Mouse (Mus musculus) intestine, embryonic 14.5 days (tissue): Measurements from ENCODE around the gene Cdc37. TPM values are rescaled to one million over a fixed set of nuclear protein-coding genes. Genes with fewer than 3 reads are reported as not detected.
A peak's percentile ranks its signal among the peaks of the same experiment; 100 is the strongest.

Experiments used
- ATAC-seq: fragments of 200-750 bp; cut with Nextera tagmentation; replicated peaks from 2 replicates; pipeline ENCODE4 v1.8.0; 2017; ENCODE audit warnings: low read depth, moderate number of reproducible peaks, moderate TSS enrichment, moderate library complexity; ENCODE audit not compliant: low FRiP score, low TSS enrichment
- DNase-seq: peaks from one replicate; pipeline ENCODE4 v3.0.0-alpha.2; 2018; ENCODE audit warnings: low spot score
- H3K27ac ChIP-seq: fragments of 300-500 bp; sonication (generic); 2 replicates; pipeline ENCODE4 v1.5.1; 2014; ENCODE audit warnings: low read depth, mild to moderate bottlenecking, control low read depth
- H3K27me3 ChIP-seq: fragments of 300-500 bp; sonication (generic); replicated peaks from 2 replicates; pipeline ENCODE4 v1.6.1; 2014; ENCODE audit warnings: low read length, control low read depth; ENCODE audit not compliant: control insufficient read depth, insufficient read depth
- H3K36me3 ChIP-seq: fragments of 300-500 bp; sonication (generic); 2 replicates; pipeline ENCODE4 v1.6.1; 2014; ENCODE audit warnings: low read length, control low read depth; ENCODE audit not compliant: control insufficient read depth, insufficient read depth
- H3K4me1 ChIP-seq: fragments of 300-500 bp; sonication (generic); replicated peaks from 2 replicates; pipeline ENCODE4 v1.6.1; 2014; ENCODE audit warnings: low read length, control low read depth, mixed read lengths; ENCODE audit not compliant: control insufficient read depth, insufficient read depth
- H3K4me2 ChIP-seq: fragments of 300-500 bp; sonication (generic); 2 replicates; pipeline ENCODE4 v1.6.1; 2014; ENCODE audit warnings: low read length
- H3K4me3 ChIP-seq: fragments of 300-500 bp; sonication (generic); 2 replicates; pipeline ENCODE4 v1.5.1; 2014; ENCODE audit warnings: low read depth, low read length, control low read depth, mixed read lengths
- H3K9ac ChIP-seq: fragments of 300-500 bp; sonication (generic); 2 replicates; pipeline ENCODE4 v1.6.1; 2014; ENCODE audit warnings: mild to moderate bottlenecking, low read length
- H3K9me3 ChIP-seq: fragments of 300-500 bp; sonication (generic); 2 replicates; pipeline ENCODE4 v1.6.1; 2016; ENCODE audit warnings: low read length, control low read depth; ENCODE audit not compliant: control insufficient read depth
- WGBS: fragments of 180-500 bp; shearing (Covaris S2); extraction: QIAGEN DNeasy Blood & Tissue Kit; methylation state at CpG from one replicate; pipeline ENCODE4 v1.1.7; 2014; 5-methylcytosine and 5-hydroxymethylcytosine counted together
- polyA plus RNA-seq: library from polyadenylated mRNA; unstranded; fragments of >200 nt; fragmentation: Nextera tagmentation; extraction: Ambion mirVana; gene quantifications from 2 replicates; pipeline ENCODE4 v1.2.1, GENCODE M21; 2014

Gene Cdc37
- polyA plus RNA-seq, 1 experiment from 2014 or later = 307 TPM

DNA sequence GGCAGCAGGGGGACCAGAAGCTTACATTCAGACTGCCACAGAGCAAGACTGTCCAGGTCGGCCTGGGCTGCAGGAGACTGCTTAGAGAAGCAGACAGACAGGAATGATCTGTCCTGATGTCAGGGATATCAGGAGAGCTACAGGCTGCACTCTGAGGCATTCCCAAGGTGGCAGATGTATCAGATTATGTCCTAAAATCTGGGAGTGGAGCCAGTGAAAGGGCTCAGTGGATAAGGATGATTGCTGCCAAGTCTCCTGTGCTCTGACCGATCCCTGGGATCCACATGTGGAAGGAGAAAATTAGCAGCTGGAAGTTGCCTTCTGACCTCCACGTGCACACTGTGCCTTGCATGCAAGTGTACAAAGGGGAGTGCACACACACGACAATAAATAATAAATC is 30.6 kb upstream of the Cdc37 start:
- Histone ChIP-seq H3K9ac (no peak overlapping the region), H3K27me3 (peaks cover 5% of the 10 kb centered on the region; the same call in 1 of the 2 replicates), H3K4me1 (no peaks in the 10 kb centered on the region; the same call in 1 of the 2 replicates), H3K27ac (no peak overlapping the region), H3K4me3 (no peak overlapping the region), H3K9me3 (no peaks in the 10 kb centered on the region), H3K4me2 (no peak overlapping the region), H3K36me3 (no peaks in the 10 kb centered on the region)
- DNase-seq (no peak), ATAC-seq (no peak)
- 51% methylated on average over 4 of the region's 4 CpGs for WGBS

DNA sequence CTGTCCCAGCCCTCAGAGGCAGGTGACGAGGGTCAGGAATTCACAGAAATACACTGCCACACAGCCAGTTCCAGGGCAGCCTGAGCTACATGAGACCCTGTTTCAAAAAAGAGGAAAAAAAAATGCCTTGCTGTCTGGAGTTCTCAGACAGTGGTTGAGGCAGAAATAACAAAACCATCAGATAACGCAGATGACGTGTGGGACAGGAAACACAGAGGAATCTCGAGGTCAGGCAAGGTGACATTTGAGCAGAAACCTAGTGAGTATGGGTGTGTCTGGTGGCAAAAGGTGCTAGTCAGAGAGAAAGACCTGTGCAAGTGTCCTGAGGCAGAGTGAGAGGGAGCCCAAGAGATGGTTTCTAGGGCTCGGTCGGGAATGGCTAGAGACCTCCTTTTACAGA is 22.6 kb upstream of the Cdc37 start:
- Histone ChIP-seq H3K4me2 (no peak overlapping the region), H3K4me1 (peaks cover 10% of the 10 kb centered on the region), H3K9me3 (no peaks in the 10 kb centered on the region), H3K27me3 (0 out of 2 replicates have a peak, but pooled peaks cover 2% of the 10 kb centered on the region), H3K27ac (no peak overlapping the region), H3K4me3 (no peak overlapping the region), H3K9ac (no peak overlapping the region), H3K36me3 (no peaks in the 10 kb centered on the region)
- WGBS = 73% methylated on average over 6 of the region's 6 CpGs
- DNase-seq (no peak), ATAC-seq (no peak)

DNA sequence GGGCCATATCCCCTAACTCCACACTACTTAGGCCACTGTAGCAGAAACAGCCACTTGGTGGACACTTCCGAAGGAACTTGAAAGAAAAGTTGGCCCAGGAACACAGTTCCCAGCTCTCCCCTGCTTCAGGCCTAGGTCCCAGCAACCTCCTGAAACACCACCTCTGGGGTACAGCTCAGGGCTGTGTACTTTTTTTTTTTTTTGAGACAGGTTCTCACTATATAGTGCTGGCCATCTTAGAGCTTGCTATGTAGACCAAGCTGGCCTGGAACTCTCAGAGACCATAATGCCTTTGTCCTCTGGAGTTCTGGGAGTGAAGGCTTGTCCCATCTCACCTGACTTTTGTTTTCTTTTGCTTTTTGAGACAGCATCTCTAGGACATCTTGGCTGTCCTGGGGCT is 19.4 kb upstream of the Cdc37 start:
- H3K4me1 ChIP-seq = peaks cover 26% of the 10 kb centered on the region
- DNase-seq (no peak), ATAC-seq (peak; percentile 10; the same call in 1 of the 2 replicates)
- H3K4me3 ChIP-seq = no peak overlapping the region
- no peaks in the 10 kb centered on the region for H3K36me3 ChIP-seq
- H3K9me3 ChIP-seq = no peaks in the 10 kb centered on the region
- H3K4me2 ChIP-seq = no peak overlapping the region; the same call in 1 of the 2 replicates
- H3K9ac ChIP-seq = no peak overlapping the region
- 48% methylated on average over 1 of the region's 1 CpGs for WGBS
- H3K27me3 ChIP-seq = peaks cover 34% of the 10 kb centered on the region
- H3K27ac ChIP-seq = no peak overlapping the region

DNA sequence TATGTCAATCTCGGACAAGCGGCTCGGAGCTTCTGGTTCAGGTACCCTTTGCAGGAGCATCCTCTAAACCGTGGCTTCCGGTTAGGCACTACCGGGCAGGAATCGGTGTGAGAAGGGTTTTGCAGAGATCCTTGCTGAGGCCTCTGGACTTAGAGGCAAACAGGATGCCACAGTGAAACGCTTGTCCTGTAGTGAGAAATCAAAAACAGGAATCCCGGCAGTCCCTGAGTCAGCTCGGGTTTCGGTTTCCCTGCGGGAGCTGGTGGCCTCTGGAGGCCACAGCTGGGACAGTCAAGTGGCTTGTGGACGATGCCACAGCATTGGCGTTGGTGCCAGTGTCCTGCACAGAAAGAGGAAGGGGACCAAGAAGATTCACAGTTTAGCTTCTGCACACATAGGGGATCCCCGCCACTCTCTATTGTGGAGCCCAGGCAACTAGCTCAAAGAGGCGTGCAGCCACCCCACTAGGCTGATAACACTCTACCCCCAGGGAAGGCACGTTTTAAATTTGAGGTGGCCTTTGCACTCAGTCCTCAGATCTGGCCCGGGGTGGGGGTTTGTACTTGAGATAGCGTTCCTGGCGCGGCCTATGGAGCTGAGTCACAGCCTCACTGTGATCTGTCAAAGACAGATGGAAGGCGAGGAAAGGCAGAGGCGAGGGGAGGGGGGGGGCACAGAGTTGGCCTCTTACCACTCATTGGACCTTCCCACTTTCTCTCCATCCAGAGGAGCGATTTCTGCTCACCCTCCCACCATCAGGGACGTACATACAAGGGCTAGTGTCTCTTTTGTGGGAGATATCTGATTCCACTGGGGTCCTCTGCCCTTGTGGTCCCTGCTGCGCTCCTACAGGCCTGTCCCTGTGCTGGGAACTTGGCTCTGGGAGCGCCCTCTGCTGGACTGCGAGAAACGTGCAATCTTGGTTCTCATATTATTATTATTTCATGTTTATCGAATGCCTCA is 18.7 kb upstream of the Cdc37 start:
- 13% methylated on average over 30 of the region's 30 CpGs for WGBS
- H3K4me1 ChIP-seq = peaks cover 30% of the 10 kb centered on the region
- peak overlapping the region; percentile 83 for H3K27ac ChIP-seq
- ATAC-seq = peak; percentile 61
- H3K4me3 ChIP-seq = peak overlapping the region; percentile 8; the same call in 1 of the 2 replicates
- peak; percentile 90 for DNase-seq
- H3K36me3 ChIP-seq = no peaks in the 10 kb centered on the region
- H3K9ac ChIP-seq = peak overlapping the region; percentile 25; the same call in 1 of the 2 replicates
- H3K27me3 ChIP-seq = peaks cover 41% of the 10 kb centered on the region
- H3K9me3 ChIP-seq = no peaks in the 10 kb centered on the region
- peak overlapping the region; percentile 43 for H3K4me2 ChIP-seq

DNA sequence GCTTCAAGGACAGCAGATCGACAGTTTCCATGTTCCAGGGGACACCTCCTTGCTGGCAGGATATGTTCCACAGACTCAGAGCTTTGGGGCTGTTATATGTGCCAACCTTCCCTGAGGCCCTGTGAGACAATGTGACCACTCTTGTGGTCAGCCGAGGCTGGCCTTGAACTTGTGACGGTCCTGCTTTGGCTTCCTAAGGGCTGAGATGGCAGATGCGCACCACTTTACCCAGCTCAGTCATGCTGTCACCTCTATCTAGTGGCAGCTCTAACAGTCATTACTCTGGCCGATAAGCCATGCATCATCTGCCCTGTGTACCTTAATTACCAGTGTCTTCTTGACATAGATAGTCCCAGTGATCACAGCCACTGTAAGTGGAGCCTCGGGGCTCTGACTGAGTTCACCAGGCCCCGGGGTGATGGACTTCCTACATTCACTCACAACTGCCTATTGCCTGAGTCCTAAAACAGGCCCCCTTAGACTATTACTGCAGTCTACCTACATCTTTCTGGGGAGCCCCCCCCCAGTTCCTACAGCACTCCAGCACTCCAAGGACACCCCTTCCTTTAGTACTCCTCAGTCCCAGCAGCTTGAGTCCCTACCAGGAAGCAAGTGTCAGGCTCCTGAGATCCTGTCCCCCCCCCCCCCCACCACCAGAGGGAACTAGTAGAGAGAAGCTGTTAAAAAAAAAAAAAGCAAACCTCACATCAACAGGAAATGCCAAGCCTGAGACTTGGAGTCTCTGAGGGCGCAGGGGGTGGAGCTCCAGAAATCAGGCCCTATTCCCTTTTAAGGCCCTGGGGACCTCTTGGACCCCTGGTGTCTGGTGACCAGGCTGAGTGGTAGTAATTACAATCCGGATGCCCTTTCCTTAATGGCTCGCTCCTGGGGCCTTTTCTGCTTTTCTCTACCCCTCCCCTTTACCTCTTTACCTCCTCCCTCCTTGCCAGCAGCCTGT is 17.6 kb upstream of the Cdc37 start:
- Histone ChIP-seq H3K27me3 (peaks cover 50% of the 10 kb centered on the region), H3K4me1 (peaks cover 30% of the 10 kb centered on the region), H3K36me3 (no peaks in the 10 kb centered on the region), H3K9ac (peak overlapping the region; percentile 25; the same call in 1 of the 2 replicates), H3K4me2 (peak overlapping the region; percentile 43), H3K27ac (peak overlapping the region; percentile 83), H3K4me3 (peak overlapping the region; percentile 8; the same call in 1 of the 2 replicates), H3K9me3 (no peaks in the 10 kb centered on the region)
- 59% methylated on average over 10 of the region's 10 CpGs for WGBS
- no peak for ATAC-seq
- no peak for DNase-seq

DNA sequence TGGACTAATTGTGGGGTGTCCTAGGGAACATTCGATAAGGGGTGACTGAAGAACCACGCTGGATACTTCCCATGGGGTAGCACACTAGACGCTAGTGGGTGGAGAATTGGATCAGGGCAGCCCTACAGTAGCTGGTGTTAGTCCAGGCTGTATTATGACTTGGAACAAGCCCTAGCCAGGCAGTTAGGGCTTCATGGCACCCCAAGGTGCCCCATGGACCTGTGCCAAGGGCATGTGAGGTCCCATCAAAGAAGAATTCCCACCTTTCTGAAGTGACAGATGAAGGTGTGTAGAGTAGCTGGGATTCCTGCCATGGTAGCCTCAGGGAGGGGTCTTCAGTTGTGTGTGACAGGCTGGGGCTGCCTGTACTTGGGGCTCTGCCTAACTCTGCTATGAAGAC is 16.7 kb upstream of the Cdc37 start:
- DNase-seq (no peak), ATAC-seq (no peak)
- H3K9me3 ChIP-seq = no peaks in the 10 kb centered on the region
- H3K4me1 ChIP-seq = peaks cover 33% of the 10 kb centered on the region
- H3K27ac ChIP-seq = no peak overlapping the region
- peak overlapping the region; percentile 47 for H3K4me3 ChIP-seq
- no peaks in the 10 kb centered on the region for H3K36me3 ChIP-seq
- H3K4me2 ChIP-seq = peak overlapping the region; percentile 89
- H3K27me3 ChIP-seq = peaks cover 58% of the 10 kb centered on the region
- H3K9ac ChIP-seq = no peak overlapping the region
- 23% methylated on average over 3 of the region's 3 CpGs for WGBS

DNA sequence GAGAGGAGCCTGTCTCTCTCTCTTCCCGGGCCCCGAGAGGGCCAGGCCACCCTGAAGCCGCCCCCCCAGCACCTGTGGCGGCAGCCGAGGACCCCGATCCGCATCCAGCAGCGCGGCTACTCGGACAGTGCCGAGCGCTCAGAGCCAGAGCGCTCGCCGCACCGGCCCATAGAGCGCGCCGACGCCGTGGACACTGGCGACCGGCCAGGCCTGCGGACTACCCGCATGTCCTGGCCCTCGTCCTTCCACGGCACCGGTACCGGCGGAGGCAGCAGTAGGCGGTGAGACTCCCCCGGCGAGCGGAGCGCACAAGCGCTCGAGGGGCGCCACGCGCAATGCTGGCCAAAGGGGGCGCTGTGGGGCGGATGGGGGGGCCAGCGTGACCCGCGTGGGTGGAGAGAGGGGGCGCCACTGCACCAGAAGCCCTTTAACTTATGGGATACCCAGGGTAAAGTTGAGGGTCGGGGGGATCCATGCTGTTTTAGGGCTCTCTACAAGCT is 16.2 kb upstream of the Cdc37 start:
- Histone ChIP-seq H3K36me3 (no peaks in the 10 kb centered on the region), H3K9me3 (no peaks in the 10 kb centered on the region), H3K9ac (peak overlapping the region; percentile 29), H3K4me2 (peak overlapping the region; percentile 89), H3K4me3 (peak overlapping the region; percentile 47), H3K27ac (no peak overlapping the region), H3K27me3 (peaks cover 58% of the 10 kb centered on the region), H3K4me1 (peaks cover 34% of the 10 kb centered on the region)
- WGBS = under 1% methylated on average over 46 of the region's 47 CpGs
- DNase-seq = peak; percentile 73
- no peak for ATAC-seq
